Mouse (Mus musculus): ENCODE results near the gene Tmem156. TPM values are rescaled to one million over a fixed set of nuclear protein-coding genes. Genes with fewer than 3 reads are reported as not detected.
A peak's percentile ranks its signal among the peaks of the same experiment; 100 is the strongest.

The Tmem156 gene
- total and polyA plus RNA-seq, 3 experiments = 2.6 to 4.1 TPM; not detected in 1

- DNase-seq (ENCODE audit: low read depth, low spot score) = peak; percentile 7
- Histone ChIP-seq H3K4me3 (ENCODE audit: control insufficient read depth in 1 of 2, insufficient read depth in 1 of 2, low read depth in 2 of 2, low read length in 2 of 2) (no peak overlapping the region), H3K9me3 (replicated peaks; ENCODE audit: insufficient read depth, low read length) (no peaks in the 10 kb centered on the region), H3K4me1 (ENCODE audit: control insufficient read depth in 1 of 2, insufficient read depth in 2 of 2, low read length in 2 of 2) (no peaks in the 10 kb centered on the region), H3K79me2 (ENCODE audit: control insufficient read depth, insufficient read depth, low read length, poor library complexity) (no peaks in the 10 kb centered on the region), H3K36me3 (ENCODE audit: control insufficient read depth in 1 of 2, insufficient read depth in 2 of 2, low read length in 2 of 2) (no peaks in the 10 kb centered on the region), H3K27me3 (ENCODE audit: control insufficient read depth in 1 of 2, insufficient read depth in 2 of 2, low read length in 2 of 2) (no peaks in the 10 kb centered on the region; a peak in 2 of 4 replicates), H3K27ac (ENCODE audit: control insufficient read depth, low read depth, low read length) (no peak overlapping the region), H3K9ac (ENCODE audit: control insufficient read depth, low read depth, low read length, poor library complexity, severe bottlenecking) (no peak overlapping the region)
- TF ChIP-seq E2F4 (IDR thresholded peaks at IDR 0.05; ENCODE audit: borderline replicate concordance, low read depth, low read length) = no peak
- TF ChIP-seq ETS1 (IDR thresholded peaks at IDR 0.05; ENCODE audit: low read depth, low read length) = no peak
These were observed 66.0 kb downstream of the Tmem156 start for GRCm38 (mm10) chr5:65025916-65026315.

DNA sequence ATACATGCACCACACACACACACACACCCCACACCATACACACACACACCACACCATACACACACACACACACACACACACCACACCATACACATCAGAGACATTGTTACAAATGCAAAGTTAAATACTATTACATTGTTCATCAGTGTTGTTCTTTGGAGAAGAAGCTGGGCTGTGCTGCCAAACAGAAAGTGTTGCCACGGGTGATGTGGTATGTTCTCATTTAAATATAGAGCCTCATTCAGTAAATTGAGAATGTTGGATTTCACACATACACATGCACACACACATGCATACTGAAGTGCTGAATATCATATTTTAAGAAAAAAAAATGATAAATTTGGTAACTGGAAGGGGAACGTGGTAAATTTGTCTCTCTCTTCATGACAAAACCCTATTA, 67.3 kb downstream of the Tmem156 start:
- no peak for DNase-seq (ENCODE audit: low read depth, low spot score)
- Histone ChIP-seq H3K9ac (ENCODE audit: control insufficient read depth, low read depth, low read length, poor library complexity, severe bottlenecking) (no peak overlapping the region), H3K27me3 (ENCODE audit: control insufficient read depth in 1 of 2, insufficient read depth in 2 of 2, low read length in 2 of 2) (no peaks in the 10 kb centered on the region; a peak in 2 of 4 replicates), H3K4me3 (ENCODE audit: control insufficient read depth in 1 of 2, insufficient read depth in 1 of 2, low read depth in 2 of 2, low read length in 2 of 2) (no peak overlapping the region), H3K9me3 (replicated peaks; ENCODE audit: insufficient read depth, low read length) (no peaks in the 10 kb centered on the region), H3K79me2 (ENCODE audit: control insufficient read depth, insufficient read depth, low read length, poor library complexity) (no peaks in the 10 kb centered on the region), H3K4me1 (ENCODE audit: control insufficient read depth in 1 of 2, insufficient read depth in 2 of 2, low read length in 2 of 2) (no peaks in the 10 kb centered on the region), H3K36me3 (ENCODE audit: control insufficient read depth in 1 of 2, insufficient read depth in 2 of 2, low read length in 2 of 2) (no peaks in the 10 kb centered on the region), H3K27ac (ENCODE audit: control insufficient read depth, low read depth, low read length) (no peak overlapping the region)
- TF ChIP-seq KAT2A (conservative IDR thresholded peaks at IDR 0.05; ENCODE audit: low read depth, low read length) (no peak), CHD2 (IDR thresholded peaks at IDR 0.05; ENCODE audit: low read length) (no peak), MYB (IDR thresholded peaks at IDR 0.05; ENCODE audit: low read depth, low read length) (no peak)

DNA sequence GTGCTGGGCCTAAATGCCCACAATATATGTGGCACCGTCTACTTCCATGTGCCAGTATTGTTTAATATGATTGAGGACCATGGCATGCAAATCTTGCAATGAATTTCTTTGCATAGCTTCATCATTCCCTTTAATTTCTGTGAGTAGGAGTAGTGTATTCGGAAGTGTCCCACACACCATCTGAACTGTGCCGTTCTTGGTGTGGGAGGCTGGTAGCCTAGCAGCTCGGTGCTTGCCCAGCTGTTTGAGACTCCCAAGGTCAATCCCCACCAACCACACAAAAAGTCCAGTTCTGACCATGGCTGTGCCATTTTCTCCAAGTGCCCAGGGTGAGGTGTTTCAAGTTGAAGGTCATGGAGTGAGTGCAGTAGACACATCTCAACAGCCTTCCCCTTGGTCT, 69.9 kb downstream of the Tmem156 start:
- Histone ChIP-seq H3K4me1 (ENCODE audit: control insufficient read depth in 1 of 2, insufficient read depth in 2 of 2, low read length in 2 of 2) (no peaks in the 10 kb centered on the region), H3K79me2 (ENCODE audit: control insufficient read depth, insufficient read depth, low read length, poor library complexity) (no peaks in the 10 kb centered on the region), H3K27me3 (ENCODE audit: control insufficient read depth in 1 of 2, insufficient read depth in 2 of 2, low read length in 2 of 2) (no peaks in the 10 kb centered on the region; a peak in 1 of 4 replicates), H3K36me3 (ENCODE audit: control insufficient read depth in 1 of 2, insufficient read depth in 2 of 2, low read length in 2 of 2) (no peaks in the 10 kb centered on the region), H3K27ac (ENCODE audit: control insufficient read depth, low read depth, low read length) (no peak overlapping the region), H3K4me3 (ENCODE audit: control insufficient read depth in 1 of 2, insufficient read depth in 1 of 2, low read depth in 2 of 2, low read length in 2 of 2) (no peak overlapping the region), H3K9ac (ENCODE audit: control insufficient read depth, low read depth, low read length, poor library complexity, severe bottlenecking) (no peak overlapping the region), H3K9me3 (replicated peaks; ENCODE audit: insufficient read depth, low read length) (no peaks in the 10 kb centered on the region)
- DNase-seq (ENCODE audit: low read depth, low spot score) = no peak
- no peak for TF ChIP-seq MYC (IDR thresholded peaks at IDR 0.05; ENCODE audit: low read depth, low read length)
- TF ChIP-seq KAT2A (conservative IDR thresholded peaks at IDR 0.05; ENCODE audit: low read depth, low read length) = no peak
- no peak for TF ChIP-seq POLR2AphosphoS5 (IDR thresholded peaks at IDR 0.05; ENCODE audit: borderline replicate concordance, low read depth, low read length)
- no peak for TF ChIP-seq TCF12 (IDR thresholded peaks at IDR 0.05; ENCODE audit: low read depth, low read length)
- TF ChIP-seq ETS1 (IDR thresholded peaks at IDR 0.05; ENCODE audit: low read depth, low read length) = no peak
- no peak for TF ChIP-seq NELFE (IDR thresholded peaks at IDR 0.05; ENCODE audit: low read depth, low read length)
- TF ChIP-seq ZC3H11A (IDR thresholded peaks at IDR 0.05; ENCODE audit: low read depth, low read length) = no peak

Measured in MEL (cell line).